Mouse (Mus musculus) ZHBTc4 (cell line): Measurements from ENCODE around the gene Wwox.

Experiments
- DNase-seq: peaks from one replicate; pipeline ENCODE4 v3.0.0-alpha.2; 2011; ENCODE audit warnings: low read depth, low spot score

Gene Wwox

DNA sequence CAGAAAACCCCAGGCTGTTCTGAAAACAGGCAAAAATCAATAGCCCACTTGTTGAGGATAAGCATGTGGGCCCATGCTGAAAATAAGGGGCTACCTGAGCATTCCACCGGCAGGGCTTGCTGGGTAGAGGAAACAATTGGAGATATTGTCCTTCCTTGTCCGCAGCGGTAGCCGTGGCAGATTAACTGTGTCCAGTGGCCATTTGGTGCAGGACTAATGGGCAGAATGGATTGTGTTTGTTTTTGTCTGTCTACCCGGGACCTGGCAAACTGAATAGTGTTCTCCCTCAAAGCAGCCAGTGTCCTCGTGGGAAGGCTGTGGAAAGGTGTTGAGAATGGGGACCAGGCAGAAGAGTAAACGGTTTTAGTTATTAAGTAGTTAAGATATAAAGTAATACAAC is 416.4 kb downstream of the Wwox start:
- DNase-seq = no peak

DNA sequence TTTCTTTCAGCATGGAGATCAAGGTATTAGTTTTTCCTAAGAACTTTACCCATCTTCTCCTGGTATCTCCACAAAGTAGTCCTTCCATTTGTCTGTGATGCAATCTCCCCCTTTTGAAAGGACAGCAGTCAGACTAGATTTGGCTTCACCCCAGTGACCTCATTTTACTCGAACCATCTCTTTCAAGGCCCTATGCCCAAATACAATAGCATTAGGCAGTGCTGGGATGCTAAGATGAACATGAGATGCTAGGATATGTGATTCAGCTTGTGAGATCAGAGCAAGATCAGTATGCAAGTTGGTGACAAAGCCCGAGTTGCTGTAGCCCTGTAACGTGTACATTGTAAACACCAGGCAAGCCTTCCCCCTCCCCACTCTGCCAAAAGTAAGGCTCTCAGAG is 426.5 kb downstream of the Wwox start:
- no peak for DNase-seq

DNA sequence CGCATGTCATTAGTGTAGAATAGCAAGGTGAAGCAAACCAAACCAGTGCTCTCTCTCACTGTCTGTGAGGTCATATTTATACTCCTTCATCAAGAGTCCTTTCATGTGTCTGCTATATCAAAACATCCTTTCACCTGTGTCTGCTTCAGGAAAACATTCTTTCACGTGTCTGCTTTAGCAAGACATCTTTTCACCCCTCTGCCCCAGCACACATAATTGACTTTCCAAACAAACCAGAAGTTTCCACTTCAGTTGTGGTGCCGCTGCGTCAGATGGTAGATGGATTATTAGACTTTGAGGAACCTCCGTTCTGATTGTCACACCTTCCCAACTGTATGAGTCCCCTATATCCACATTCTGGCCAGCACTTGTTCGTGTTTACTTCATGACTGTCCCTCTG is 429.9 kb downstream of the Wwox start:
- no peak for DNase-seq

DNA sequence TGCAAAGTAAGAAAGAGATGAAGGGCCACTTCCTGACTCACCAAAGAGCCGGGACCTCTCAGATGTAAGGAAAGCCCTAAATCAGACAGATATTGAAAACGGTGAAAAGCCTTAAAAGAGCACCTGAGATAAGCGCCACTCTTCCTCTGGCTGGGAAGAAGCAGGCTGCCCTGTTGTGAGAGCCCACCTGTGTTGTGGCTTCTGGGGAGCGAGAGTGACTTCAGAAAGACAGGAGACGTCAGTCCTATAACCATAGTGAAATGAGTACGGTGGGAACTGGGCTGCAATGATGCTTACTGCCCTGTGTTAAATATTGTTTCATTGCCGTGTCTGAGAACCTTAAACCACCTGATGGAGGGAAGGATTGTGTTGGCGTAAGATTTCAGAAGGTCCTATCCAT is 431.0 kb downstream of the Wwox start:
- DNase-seq = no peak

DNA sequence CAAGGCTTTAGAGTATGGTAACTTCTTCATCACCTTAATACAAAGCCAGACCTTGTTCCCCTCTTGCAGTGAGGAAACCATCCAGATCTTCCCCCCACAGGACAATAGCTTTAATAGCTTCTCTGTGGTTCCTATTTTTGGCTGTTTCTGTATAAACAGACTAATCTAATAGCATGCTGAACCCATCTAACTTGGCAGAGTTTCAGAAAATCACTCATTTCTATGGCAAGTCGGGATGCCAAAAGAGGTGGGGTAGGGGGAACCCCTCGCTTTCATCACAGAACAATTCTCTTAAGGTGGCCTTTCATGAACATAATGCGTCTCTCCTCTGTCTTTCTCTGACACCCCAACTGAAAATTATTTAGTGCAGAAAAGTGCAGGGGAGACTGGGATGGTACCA is 433.0 kb downstream of the Wwox start:
- no peak for DNase-seq

DNA sequence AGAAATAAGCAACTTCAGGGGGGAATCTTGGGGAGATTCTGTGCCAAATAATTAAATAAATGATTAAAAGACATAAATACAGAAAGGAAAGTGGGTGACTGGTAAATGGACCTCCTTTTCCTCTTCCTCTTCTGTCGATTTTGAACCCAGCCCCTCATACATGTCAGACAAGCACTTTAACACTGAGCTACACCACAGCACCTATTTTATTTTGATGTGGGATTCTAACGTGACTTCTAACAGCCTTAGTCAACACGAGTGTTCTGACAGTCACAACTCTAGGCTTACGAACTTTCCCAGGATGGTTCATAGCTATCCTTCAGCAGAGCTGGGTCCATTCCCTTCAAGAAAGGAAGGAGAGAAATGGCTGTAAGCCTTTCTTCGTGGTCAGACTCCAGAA is 435.7 kb downstream of the Wwox start:
- DNase-seq = no peak

DNA sequence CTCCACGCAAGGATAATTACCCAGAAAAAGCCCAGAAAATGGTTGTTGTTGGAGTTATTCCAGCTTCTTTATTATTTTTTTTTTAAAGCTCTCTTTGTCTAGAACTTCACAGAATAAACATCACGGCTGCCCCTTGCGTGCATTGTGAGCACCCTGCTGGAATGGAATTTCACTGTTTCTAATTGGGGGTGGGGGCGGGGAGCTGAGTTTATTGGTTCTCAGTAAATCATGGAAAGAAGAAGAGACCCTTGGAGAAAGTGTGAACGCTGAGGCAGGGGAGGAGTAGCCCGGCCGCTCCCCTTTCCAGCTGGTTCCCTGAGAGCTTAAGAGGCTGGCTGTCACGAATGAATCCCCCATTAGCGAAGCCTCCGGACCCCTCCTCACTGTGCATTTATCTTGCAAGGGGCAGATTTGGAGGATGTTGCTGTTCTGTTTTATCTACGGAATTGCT is 436.7 kb downstream of the Wwox start:
- no peak for DNase-seq

DNA sequence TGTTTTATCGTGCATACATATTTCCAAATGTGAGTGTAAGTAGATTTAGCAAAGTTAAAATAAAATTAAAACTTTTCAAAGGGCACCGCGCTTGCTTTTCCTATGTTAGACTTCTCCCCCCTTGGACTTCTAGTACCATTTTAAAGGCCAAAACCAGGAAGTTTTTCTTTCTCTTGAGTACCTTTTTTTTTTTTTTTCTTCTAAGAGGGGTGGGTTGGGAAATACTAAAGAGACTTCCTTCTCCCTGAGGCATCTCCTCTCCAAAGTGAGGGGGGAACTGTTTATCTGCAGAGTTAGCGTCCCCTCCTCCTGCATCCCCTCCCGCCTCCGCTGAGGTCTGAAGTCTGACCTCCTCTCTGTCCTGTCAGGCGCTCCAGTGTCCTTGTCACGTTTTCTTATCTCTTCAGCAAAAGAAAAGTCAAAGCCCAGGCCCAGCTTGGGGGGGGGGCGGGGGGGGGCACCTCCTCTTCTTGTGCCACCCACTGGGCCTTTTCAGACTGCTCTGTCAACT is 437.3 kb downstream of the Wwox start:
- DNase-seq = no peak

DNA sequence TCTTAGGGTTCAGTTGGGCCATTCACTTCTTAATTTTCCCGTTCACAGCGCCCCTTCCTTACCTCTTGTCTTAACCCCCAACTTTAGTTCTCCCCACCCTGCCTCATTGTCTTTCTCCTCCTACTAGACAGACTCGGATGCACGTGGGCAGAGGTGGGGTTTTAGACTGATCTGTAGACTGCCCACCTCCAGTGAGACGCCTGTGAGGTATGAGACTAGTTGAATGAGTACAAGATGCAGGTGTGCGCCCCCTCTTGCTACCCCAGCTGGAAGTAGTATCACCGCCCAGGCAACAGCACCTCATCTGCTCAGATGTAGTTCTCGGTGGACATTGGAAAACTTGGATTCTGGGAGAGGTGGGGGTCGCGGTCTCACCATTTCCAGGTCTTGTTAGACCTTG is 437.8 kb downstream of the Wwox start:
- no peak for DNase-seq

DNA sequence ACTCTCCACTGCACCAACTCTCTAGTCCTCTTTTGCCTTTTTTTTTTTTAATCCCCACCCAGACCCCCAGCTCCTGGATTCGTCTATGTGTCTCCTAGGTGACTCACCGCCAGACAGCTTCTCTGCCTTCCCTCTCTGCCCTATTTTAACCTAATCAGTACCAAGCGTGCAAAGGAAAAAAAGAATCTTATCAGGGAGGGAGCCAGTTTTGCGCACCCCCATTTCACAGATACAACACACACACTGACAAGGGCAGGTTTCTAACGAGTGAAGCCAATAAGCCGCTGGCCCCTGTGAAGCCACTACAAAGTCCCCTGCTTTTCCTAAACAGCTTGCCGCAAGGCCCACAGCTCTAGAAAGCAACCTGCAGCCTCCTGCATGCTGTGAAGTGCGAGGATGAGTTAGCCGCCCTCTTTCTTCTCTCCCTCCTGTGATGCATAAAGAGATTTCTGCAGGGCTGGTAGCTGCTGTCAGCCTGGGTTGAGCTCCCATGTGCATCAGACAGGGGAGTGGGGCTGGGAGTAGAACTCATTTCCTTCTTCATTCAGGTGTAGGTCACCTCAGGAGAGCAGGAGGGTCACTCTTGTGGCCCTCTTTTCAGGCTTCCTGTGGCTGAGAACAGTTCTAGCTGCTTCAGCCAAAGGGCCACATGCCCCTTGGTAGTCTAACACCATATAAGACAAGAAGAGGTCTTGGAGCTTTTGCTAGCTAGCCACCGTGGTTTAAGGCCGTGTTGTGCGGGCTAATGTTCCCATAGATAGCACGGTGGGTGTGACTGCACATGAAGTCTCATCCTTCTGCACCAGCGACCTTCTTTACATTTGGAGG is 439.2 kb downstream of the Wwox start:
- DNase-seq = no peak

DNA sequence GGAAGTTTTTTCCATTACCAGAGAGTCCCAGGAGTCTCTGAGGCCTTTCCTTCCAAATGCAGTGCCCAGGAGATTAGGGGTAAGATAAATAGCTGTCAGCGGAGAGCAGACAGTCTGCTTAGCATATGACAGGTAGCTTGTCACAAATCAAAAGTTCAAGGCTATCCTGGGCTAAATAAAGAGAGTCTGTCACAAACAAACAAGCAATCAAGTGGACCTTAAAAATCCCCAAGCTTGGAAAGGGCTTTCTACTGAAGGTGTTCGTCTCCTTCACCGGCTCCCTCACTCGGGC is 439.8 kb downstream of the Wwox start:
- no peak for DNase-seq

DNA sequence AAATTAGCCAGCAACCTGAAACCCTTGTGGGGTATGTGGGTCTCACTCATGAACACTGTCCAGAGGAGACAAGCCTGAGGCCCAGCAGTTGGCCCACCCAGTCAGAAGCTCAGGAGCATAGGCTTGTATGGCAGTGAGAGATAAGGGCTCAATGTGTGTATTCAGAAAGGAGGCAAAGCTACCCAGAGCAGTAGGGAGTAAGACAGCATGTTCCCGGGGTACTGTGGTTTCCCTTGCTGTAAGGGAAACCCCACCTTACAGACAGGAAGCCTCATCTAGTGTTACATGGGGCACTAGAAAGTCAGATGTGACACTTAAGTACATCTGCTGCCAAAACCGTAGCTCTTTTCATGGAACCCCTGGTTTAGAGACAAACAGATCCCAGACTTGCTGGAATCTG is 440.2 kb downstream of the Wwox start:
- no peak for DNase-seq

DNA sequence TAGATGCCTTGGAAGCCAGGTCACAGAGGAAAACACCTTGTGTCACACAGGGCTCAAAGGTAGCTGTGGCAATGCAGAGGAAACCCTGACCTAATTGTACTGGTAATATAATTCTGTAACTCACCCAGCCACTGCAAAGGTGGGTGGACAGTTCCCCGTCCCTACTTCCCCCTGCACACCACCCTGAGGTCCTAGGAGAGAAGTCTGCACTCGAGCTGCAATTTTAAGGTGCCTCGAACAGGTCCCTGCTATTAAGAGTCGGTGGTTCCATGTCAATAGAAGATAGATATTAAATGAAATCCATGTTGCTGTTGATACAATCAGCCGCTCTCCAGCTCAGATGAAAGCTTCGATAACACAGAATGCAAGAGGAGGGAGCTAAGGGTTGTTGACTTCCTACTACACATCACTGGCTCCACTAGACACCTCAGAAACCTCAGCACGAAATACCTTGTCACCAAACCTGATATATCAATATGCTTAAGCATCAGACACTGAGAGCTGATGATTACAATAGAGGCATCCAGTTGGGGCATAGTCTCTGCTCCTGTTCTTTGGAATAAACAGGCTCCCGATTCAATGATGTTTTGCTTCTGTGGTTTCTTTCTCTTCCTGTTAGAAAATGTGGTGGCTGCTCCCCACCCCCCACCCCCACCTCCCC is 441.1 kb downstream of the Wwox start:
- DNase-seq = no peak

DNA sequence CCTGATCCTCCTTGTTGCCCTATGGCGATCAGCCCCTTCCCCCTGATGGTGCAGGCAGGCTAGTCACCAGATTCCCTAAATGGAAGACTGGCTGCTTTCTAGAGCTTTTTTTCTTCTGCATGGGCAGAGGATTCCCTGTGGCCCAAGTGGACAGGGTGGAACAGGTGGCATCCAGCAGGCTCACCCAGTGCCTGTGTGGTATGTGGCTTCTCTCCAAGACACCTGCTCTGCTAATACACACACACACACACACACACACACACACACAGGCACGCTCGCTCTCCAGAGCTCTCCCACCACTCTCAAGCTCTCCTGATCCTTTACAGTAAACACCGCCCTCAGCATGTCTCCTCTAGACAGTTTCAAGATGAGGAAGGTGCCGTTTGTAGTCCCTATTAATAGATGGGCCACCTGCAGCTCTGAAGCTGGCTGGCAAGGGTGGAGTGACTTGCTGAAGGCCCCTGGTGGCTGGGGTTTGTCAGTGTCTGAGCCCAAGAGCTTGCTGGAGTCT is 442.5 kb downstream of the Wwox start:
- peak; percentile 66 for DNase-seq

DNA sequence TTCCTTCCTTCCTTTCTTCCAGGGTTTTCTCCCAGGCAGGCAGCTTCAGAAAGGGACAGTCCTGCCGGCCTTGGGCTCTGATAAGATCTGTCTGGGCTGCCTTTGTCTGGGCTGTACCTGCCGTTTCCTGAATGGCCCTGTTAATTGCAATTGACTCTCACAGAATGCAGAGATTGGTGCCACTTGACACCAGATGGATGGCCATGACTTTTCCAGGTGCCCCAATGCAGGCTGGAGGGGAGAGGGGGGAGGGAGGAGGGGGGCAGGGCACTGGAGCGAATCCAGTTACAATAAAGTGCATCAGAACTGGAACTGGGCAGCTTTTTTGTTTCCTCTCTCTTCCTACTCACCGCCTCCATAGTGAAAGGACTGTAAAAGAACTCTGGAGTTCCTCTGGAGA is 443.0 kb downstream of the Wwox start:
- peak; percentile 75 for DNase-seq

DNA sequence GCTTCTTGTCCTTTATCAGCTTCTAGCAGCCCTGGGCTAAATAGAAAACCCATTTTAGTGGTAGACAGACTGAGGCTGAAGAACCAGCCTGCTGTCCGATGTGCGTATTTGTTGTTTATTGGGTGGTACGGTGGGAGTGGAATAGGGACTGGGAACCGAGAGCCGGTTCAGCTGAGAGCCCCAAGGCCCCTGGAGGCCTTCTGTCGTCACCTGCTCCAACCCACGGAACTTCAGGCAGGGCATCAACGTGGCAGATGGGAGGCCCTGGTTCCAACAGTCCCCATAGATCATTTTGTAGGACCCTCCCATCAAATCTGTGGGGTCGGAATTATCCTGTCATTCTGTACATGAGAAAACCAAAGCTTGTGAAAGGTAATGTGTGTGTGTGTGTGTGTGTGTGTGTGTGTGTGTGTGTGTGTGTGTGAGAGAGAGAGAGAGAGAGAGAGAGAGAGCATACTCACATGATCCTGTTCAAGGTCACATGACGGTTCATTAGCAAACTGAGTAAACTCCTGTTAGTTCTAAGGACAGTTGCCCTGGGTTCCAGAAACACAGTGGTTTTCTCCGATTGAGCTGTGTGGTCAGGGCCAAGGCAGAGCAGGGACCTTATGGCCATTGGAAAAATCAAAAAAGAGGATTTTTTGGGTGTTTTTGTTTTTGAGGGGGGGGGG is 443.6 kb downstream of the Wwox start:
- DNase-seq = no peak

DNA sequence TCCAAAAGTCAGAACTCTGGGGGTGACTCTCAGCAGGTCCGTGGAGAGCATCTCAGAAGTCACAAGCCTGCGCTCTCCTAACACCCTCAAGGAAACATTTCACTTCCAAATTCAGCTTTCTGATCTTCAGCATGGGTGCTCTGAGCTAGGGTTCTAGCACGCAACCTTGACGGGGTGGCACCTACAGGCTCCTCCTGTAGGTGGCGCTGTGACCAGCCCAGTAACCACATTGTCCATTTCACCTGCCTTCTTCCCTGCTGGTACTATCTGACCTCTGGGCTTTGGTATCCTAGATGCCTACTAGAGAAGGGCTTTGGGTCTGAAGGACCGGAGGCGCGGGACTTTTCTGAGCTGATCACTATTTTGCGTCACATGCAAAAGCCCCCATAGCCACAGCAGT is 444.5 kb downstream of the Wwox start:
- DNase-seq = peak; percentile 65

DNA sequence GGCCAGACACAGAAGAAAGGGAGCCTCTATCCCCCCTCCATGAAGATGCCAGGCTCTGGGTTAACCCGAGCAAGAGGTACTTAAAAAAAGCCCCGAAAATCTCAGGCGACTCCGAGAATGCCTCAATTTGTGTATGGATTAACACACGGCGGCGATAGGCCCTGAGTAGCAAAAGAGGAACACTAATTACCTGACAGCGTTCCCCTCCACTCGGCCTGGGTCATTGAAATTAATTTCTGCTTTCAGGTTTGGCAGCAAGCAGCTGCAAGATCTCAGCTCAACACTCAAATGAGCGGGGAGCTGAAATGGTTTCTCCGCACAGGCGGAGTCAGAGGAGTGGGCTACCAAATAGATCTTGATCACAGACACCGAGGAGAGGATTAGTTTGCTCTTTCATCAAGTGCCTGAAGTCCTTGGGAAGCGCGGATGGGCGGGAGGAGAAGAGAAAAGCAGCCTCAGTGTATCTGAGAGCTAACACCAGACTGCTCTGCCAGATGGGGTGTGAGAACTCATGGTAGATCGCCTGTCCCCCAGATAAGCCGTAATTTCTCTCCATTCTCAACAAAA is 445.7 kb downstream of the Wwox start:
- no peak for DNase-seq

DNA sequence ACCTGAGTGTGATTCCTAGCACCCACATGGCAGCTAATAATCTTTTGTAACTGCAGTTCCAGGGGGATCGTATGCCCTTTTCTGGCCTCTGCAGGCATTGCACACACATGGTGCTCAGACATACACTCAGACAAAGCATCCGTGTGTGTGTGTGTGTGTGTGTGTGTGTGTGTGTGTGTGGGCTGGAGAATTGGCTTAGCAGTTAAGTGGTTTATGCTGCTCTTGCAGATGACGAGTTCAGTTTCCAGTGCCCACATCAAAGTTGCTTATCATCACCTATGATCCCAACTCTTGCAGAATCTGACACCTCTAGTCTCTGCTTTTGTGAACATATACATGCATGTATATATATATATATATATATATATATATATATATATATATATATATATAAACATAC is 448.9 kb downstream of the Wwox start:
- no peak for DNase-seq

DNA sequence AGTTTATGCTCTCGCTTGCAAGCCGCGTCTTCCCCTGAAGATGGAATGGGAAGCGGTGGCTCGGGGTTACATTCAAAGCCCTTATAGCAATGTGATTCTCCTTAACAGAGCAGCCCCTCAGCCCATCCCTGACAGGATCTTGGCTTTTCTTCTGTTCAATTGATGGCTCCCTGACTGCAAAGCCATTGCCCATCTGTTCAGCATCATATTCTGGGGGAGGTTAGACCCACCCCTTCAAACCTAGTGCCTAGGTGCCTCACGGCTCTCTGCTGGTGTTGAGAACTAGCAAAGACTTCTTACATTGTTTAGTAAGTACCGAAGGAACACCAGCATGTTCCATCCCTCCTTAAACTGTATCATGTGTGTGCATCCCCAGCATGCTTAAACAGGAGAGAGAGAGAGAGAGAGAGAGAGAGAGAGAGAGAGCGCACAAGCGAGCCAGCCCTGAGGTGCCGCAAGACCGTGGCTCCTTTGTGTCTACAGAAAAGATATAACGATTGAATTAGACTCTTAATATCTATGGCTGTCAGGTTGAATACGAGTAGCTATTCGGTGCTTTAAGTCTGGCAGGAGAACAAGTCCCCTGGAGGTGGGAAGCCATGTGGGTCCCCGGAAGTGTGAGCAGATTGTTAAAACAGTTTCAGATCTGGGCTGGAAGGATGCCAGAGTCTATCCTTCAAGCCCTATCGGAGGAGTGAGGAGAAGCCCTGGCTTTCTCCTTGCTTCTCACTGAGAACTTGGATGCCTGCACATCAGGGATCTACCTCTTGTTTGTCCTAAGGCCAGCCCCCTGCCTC is 450.3 kb downstream of the Wwox start:
- no peak for DNase-seq

DNA sequence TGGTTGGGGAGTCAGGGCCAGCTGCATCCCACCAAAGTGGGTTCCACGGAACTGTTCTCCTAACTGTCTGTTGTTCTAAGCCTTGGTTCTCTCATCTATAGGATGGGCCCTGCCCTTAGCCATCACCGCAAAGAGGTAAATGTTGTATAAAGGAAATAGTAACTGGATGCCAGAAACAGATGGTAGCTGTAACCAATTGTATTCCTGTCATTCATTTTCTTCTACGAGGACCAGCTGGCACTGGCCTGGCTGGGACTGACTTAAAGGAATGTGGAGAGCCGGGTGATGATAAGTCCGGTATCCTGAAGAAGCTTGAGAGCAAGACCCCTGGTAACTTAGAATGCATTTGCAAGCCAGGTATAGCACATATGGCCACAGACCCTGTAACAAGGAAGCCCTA is 451.0 kb downstream of the Wwox start:
- DNase-seq = no peak
